Mouse (Mus musculus) cerebellum, adult (tissue): ENCODE measurements around the gene Kirrel2.
"Not testable (repeated sequence)": the region's sequence is repeated elsewhere in the genome, so short reads cannot be mapped to it uniquely, and the experiment has no call there.

Experiments
- ATAC-seq: cut with Nextera tagmentation; 2 replicates; pipeline ENCODE4 v1.9.2; 2017; ENCODE audit warnings: mild to moderate bottlenecking, moderate library complexity, mixed read lengths; ENCODE audit not compliant: insufficient number of reproducible peaks, low FRiP score, low TSS enrichment

The Kirrel2 gene

DNA sequence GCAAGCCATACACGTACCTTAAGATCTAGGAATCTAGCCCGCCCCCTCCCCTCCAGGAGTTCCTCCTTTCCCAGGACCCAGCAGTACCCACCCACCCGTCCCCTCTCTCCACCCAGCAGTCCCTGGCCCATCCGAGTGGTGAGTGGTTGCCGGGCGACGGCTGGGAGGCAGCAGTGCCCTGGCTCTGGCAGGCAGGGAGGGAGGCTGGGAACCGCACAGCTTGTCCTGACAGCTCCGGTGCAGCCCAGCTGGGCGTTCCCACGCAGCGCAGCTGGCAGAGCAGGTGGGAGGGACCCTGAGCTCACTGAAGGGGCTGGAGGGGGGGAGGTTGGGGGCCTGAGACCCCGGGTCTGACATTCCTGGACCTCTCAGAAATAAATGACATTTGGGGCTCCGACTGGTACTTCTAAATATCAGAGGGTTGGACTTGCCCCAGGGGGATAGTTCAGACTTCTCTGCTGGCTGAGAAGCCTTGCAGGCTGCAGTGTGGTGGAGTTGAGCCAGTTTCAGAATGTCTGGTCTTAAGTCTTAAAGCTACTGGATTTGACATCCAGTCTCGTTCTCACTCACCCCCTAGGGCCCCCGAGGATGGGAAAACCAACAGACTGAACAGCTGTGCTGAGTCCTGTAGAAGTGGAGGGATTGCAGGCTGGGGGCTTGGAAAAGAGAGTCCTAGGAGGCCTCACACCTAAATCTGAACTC is at the start of gene Kirrel2, which contains the start of gene Nphs1:
Kirrel2 (minus strand) TSS at position 62 of the 702 bp plus-strand sequence.
Nphs1 (plus strand) TSS at position 687 of the 702 bp plus-strand sequence.
- ATAC-seq: no peak

DNA sequence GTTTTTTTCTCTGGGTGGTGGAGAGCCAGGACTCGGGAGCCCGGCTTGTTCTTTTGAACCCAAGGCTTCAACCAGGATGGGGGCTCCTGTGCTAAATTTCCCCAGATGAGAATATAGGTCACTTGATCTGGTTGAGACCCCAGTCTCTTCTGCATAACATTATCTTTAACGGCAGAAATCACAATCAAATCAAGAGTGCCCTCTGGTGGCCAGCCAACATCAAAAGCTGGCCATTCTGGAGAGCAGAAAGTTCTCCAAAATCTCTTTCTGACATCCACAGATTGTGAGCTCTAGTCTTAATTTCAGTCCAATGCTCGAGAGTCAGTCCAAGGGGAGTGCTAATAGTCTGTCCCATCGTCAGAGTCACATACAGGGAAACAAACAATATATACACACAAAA is 43.7 kb upstream of the Kirrel2 start:
- not testable (repeated sequence) for ATAC-seq

DNA sequence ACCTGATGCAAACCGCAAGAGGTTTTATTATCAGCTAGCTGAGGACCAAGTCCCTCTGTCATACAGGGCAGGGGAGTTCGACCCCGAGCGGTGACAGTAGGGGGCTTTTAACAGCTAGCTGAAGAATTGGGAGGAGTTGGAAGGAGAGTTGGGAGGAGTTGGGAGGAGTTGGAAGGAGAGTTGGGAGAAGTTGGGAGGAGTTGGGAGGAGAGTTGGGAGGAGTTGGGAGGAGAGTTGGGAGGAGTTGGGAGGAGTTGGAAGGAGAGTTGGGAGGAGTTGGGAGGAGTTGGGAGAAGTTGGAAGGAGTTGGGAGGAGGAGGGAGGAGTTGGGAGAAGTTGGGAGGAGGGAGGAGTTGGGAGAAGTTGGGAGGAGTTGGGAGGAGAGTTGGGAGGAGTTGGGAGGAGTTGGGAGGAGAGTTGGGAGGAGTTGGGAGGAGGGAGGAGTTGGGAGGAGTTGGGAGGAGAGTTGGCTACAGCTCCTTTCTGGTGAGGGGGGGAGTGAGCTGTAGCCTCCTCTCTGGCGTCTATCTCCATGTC is 38.1 kb upstream of the Kirrel2 start:
- not testable (repeated sequence) for ATAC-seq

GRCm38 (mm10) chr7:30493401-30493931 is 36.0 kb upstream of the Kirrel2 start, which contains the start of gene Prodh2:
Gene Prodh2, plus strand, starts transcription at chr7:30493622.
- no peak for ATAC-seq

DNA sequence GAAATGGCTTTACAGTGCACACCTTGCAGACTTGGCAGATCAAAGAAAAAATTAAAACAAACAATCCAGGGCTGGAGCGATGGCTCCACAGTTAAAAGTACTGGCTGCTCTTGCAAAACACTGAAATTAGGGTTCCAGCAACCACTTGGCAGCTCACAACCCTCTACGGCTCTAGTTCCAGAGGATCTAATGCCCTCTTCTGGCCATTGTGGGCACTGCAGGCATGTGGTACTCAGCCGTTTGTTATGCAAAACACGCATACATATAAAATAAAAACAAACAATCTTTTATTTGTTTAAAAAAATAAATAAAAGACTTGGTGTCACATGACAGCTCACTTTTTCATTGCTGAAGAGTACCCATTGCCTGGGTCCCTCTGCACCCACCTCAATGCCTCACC is 35.3 kb upstream of the Kirrel2 start:
- no peak for ATAC-seq

DNA sequence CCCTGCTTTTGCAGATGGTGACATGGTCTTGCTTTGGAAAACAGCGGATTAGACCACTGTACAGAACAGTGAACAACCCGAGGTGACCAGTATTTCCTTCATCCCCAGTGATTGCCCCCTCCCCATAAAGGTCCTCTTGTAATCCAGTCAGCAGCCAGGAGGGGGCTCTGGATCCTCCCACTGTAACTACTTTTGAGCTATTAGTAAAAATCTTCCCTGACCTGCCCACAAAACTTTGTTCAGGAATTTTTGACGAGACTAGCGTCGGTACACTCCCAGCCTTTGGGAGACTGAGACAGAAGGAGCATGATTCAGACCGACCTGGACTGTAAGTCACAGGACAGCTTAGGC is 33.4 kb upstream of the Kirrel2 start:
- no peak for ATAC-seq

DNA sequence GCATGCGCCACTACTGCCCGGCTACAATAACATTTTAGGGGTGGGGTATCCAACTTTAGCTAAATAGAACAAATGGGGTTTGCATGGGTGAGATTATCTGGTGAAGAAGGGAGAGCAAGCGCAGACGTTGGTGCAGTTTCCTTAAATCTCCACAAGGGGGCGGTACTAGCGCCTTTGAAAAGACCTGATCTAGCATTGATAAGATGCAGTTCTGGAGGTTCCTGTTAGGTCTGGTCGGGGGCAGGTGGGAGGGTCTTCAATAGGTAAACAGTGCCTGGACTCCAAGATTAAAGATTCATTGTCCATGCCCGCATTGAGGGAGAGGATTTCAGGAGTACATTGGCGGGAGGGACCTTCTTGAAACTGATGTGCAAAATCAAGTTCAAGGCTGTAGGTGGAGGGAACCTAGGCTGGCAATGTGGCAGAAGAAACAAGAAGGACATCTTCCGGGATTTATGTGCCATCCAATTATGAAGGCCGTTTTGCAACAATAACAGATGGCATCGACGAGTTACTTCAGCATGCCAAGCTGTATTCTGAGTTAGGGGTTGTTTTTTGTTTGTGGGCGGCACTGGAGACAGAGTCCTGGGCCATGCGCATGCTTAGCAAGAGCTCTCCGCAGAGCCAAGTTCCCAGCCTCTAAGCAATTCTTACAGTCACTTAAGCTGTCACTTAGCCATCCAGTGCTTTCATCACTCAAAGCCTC is 32.9 kb upstream of the Kirrel2 start:
- no peak for ATAC-seq

DNA sequence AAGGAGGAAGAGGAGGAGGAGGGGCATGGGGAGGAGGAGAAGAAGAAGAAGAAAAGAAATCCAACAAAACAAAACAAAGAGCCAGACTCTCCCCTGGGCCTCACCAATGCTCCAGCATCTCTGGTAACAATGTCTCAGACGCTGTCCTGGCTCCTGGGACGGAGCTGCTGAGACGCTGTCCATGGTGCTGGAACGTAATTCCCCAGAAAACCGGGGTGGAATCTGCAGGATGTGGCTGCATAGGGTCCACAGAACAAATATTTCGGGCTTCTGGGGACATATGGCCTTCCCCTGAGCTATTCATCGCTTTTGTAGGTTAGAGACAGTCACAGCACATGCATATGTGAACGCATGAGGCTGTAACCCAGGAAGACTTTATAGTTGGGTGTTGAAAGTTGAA is 26.8 kb upstream of the Kirrel2 start:
- no peak for ATAC-seq

DNA sequence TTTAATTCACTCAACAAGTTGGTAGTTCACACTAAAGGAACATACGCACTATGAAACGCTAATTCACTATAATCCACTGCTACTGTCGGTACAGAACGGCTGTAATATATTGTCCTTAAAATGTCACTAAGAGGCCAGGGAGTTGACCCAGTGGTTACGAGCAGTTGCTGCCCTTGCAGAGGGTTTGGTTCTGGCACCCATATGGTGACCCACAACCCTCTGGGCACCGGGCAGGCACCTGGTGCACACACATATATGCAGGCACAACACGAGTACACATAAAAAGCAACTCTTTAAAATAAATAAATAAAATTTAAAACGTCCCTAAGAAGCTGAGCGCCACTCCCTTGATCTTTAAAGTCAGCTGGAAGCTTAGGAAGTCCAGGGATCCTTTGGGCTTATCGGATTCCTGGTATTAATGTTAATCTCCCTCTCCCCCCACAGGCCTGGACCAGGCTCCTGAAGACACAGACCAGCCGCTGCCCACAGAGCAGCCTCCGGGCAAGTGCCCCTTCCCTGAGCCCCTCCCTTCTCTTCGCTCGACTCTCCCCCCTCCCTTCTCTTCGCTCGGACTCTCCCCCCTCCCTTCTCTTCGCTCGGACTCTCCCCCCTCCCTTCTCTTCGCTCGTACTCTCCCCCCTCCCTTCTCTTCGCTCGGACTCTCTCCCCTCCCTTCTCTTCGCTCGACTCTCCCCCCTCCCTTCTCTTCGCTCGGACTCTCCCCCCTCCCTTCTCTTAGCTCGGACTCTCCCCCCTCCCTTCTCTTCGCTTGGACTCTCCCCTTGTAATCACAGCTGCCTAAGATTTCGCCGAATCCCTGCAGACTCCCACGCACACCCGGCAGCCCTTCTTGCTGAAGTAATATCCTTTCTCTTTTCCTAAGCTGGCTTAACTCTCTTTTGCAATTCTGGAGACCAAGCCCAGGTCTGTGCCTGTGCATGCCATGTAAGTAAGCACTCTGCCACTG is 20.2 kb upstream of the Kirrel2 start:
- ATAC-seq: no peak

- ATAC-seq: not testable (repeated sequence)
Measured at GRCm38 (mm10) chr7:30476136-30476535, 18.6 kb upstream of the Kirrel2 start.

DNA sequence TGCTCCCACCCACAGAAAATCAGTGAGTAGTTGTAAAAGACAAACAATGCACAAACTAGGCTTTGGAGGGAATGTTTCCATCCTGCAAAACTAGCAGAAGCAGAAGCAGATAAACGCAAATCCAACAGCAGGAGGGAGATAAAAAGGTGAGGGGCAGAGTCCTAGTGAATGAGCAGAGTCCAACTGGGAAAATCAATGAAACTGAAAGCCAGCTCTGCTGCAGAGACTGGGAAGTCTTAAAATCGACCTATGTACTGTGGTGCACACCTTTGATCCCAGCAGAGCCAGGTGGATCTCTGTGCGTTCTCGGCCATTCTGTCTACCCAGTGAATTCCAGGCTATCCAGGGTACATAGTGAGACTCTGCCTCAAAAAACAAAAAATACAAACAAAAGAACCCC is 17.5 kb upstream of the Kirrel2 start:
- no peak for ATAC-seq

DNA sequence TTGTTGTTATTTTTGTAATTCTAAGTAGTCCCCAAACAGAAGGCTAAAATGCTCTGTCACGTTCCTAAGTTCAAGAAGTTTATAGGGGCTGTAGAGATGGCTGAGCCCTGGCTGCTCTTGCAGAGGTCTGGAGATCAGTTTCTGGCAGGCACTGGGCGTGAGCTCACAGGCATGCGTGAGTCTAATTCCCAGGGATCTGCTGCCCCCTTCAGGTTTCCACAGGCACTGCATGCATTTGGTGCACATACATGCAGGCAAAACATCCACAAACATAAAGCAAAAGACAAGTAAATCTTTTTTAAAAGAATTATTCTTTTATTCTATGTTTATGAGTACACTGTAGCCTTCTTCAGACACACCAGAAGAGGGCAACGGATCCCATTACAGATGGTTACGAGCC is 14.9 kb upstream of the Kirrel2 start:
- ATAC-seq: no peak

DNA sequence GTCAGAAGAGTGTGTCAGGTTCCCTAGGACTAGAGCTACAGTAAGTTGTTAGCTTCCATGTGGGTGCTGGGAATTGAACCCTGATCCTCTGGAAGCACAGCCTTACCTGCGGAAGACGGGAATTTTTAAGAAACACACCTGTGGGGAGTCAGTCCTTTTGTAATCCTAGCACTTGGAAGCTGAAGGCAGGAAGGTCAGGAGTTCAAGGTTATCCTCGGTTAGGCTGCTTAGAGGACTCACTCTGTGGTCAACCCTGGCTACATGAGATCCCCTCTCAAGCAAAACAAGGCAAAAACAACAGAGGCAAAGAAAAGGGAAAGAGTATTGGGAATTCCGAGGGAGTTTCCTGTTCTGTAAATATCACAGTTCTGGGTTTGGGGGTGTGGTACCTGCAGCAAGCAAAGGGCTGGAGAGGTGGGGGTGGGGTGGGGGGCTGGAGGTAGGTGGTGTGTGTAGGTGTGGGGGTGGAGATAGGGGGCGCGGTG is 7.4 kb upstream of the Kirrel2 start:
- no peak for ATAC-seq

DNA sequence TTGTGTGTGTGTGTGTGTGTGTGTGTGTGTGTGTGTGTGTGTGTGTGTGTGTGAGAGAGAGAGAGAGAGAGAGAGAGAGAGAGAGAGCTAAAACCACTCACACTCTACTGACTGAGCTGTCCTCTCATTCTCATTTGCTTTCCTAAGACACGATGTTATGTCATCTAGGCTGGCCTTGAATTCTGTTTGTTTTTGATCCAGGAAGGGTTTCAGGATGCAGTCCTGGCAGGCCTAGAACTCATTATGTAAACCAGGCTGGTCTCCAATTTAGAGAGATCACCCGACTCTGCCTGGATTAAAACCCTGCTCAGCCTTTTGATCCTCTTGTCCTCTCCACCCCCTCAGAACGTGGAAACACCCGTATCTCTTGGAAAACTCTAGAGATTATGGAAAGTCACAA is 6.5 kb upstream of the Kirrel2 start:
- ATAC-seq: no peak

DNA sequence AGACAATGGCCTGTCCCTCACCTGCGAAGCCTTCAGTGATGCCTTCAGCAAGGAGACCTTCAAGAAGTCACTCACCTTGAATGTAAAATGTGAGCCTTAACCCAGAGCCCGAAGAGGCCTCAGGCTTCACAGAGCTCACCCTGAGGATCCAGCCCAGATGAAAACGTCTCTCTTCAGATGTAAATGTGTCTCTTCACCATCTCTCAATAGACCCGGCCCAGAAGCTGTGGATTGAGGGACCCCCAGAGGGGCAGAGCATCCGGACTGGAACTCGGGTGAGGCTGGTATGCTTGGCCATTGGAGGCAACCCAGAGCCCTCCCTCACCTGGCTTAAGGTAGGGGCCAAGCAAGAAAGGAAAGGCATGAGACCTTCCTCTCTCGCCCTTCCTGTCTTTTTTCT is 6.1 kb upstream of the Kirrel2 start:
- ATAC-seq: no peak

GRCm38 (mm10) chr7:30459484-30459883 is 2.0 kb upstream of the Kirrel2 start:
- no peak for ATAC-seq

- ATAC-seq: no peak
Measured at GRCm38 (mm10) chr7:30456911-30457628, 420 bp downstream of the Kirrel2 start.

- ATAC-seq: no peak
Measured at GRCm38 (mm10) chr7:30456487-30456886, 1.0 kb downstream of the Kirrel2 start.

DNA sequence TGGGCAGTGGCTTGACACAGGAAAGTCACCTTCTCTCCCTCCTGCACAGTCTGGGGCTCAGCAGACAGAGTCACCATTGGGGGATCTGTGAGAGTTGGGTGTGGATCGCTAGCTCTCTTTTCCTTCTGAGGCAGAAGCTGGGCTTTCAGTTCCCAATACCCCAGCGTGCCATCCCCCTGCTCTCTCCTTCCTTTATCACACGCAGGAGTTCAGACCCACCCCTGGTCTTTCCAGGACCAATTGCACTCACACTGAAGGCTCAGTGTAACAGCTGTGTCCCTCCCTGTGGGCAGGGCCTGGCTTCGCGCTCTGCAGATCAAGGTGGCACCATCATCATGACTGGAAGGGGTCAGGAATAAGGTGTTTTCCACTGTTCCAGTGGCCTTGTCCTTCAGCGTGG is 3.2 kb downstream of the Kirrel2 start:
- ATAC-seq: no peak
